In the genomic region with DNA sequence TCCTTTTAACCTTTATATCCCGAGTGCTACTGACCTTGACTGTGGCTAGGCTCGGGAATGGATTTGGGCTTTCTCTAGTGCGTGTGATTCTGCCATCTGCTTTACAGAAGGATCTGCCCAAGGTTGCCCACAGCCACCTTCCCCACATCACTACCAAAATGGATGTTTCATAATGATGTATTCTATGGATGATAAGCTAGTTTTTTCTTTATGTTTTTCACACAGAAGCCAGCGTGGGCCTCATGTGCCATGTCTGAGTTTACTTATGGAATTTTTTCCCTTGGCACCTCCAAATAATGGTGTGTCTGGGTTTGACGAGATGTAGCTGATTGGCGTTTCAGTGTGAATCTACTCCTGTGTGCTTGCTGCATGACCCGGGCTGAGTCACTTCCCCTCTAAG, we compare ENCODE assay signal across 30 mouse cellular contexts. TPM values are rescaled to one million over a fixed set of nuclear protein-coding genes. Genes with fewer than 3 reads are reported as not detected.
DNase-seq lines count a peak whose midpoint lies in the region; ATAC-seq lines count a peak whose summit lies in the region.
"Had no signal": no experiment of that assay in that cellular context is flagged by ENCODE, and none has a peak within 500 bp of the region (broad histone marks: within the 10 kb centered on the region; RNA-seq: fewer than 3 reads in every experiment).

No protein-coding gene starts in this region.

- H3K4me3 ChIP-seq in neural tube, embryonic 12.5 days: no peak overlapping the region
- H3K4me3 ChIP-seq: erythroblast, embryonic 14.5 days; gastrocnemius, adult 2 months; heart, embryonic 10.5 days; heart, embryonic 15.5 days; hindbrain, embryonic 13.5 days; limb, embryonic 12.5 days; liver, embryonic 15.5 days; myocyte; stomach, embryonic 15.5 days had no signal

- peaks cover 57% of the 10 kb centered on the region for H3K27me3 ChIP-seq in neural tube, embryonic 12.5 days (replicated peaks)

- peaks cover 27% of the 10 kb centered on the region for H3K4me1 ChIP-seq in neural tube, embryonic 12.5 days
- H3K4me1 ChIP-seq: heart, embryonic 10.5 days; limb, embryonic 12.5 days; liver, embryonic 15.5 days; stomach, embryonic 15.5 days had no signal

- WGBS in neural tube, embryonic 12.5 days: 47% methylated on average over 7 of the region's 7 CpGs

- H3K9ac ChIP-seq in neural tube, embryonic 12.5 days: no peak overlapping the region
- H3K9ac ChIP-seq: heart, embryonic 15.5 days; hindbrain, embryonic 13.5 days; limb, embryonic 12.5 days; liver, embryonic 15.5 days; lung, embryonic 14.5 days; stomach, embryonic 15.5 days had no signal

- ATAC-seq in frontal cortex, adult (ENCODE audit: low TSS enrichment): peak; percentile 53
- ATAC-seq in neural tube, embryonic 12.5 days (ENCODE audit: low FRiP score, low read depth): no peak
- ATAC-seq: inflammation-experienced regulatory T-cells, adult 6 months had no signal

- peak overlapping the region; percentile 16; the same call in 1 of the 2 replicates for H3K4me2 ChIP-seq in neural tube, embryonic 12.5 days (replicated peaks)
- H3K4me2 ChIP-seq: heart, embryonic 15.5 days; limb, embryonic 12.5 days; liver, embryonic 15.5 days; lung, embryonic 14.5 days; stomach, embryonic 15.5 days had no signal

- no peak for DNase-seq in frontal cortex, postnatal 14 days (ENCODE audit: low spot score in 2 of 2)
- no peak for DNase-seq in neural tube, embryonic 10.5 days (ENCODE audit: extremely low spot score, low spot score)
- peak; percentile 50 for DNase-seq in brain, adult 2 months (ENCODE audit: low read depth, low spot score)
- DNase-seq in gastrocnemius, postnatal 25 days: no peak
- DNase-seq: adrenal gland, postnatal 14 days; cerebellum, adult 18-20 months; cerebellum, postnatal 10 days; gastrocnemius, adult 2 months; kidney, adult 11 months; kidney, postnatal 14 days; layer of hippocampus, adult 9-11 months; lung, embryonic 14.5 days; lung, postnatal 14 days; midbrain, embryonic 14.5 days; right cerebral cortex, postnatal 25 days had no signal

- H3K9me3 ChIP-seq in neural tube, embryonic 12.5 days: no peaks in the 10 kb centered on the region
- H3K9me3 ChIP-seq: heart, embryonic 10.5 days; heart, embryonic 15.5 days; hindbrain, embryonic 13.5 days; limb, embryonic 12.5 days; liver, embryonic 15.5 days; stomach, embryonic 15.5 days had no signal

- H3K27ac ChIP-seq in neural tube, embryonic 12.5 days: no peak overlapping the region
- H3K27ac ChIP-seq: gastrocnemius, adult 2 months; heart, embryonic 10.5 days; heart, embryonic 15.5 days; hindbrain, embryonic 13.5 days; limb, embryonic 12.5 days; liver, embryonic 15.5 days; stomach, embryonic 15.5 days had no signal

- H3K36me3 ChIP-seq in neural tube, embryonic 12.5 days: no peaks in the 10 kb centered on the region
- H3K36me3 ChIP-seq: heart, embryonic 10.5 days; heart, embryonic 15.5 days; hindbrain, embryonic 13.5 days; limb, embryonic 12.5 days; liver, embryonic 15.5 days; stomach, embryonic 15.5 days had no signal

RNA-seq across cellular contexts. Expression of a gene that starts 7.0 kb away (rescaled TPM):
- 3.3 and 3.5 TPM in 2 replicates for polyA plus RNA-seq in neural tube, embryonic 12.5 days (2016; fragmentation: Nextera tagmentation; extraction: Ambion mirVana)
- total RNA-seq in gastrocnemius, postnatal 25 days (2021): under 1 TPM; 0.08 to 0.13 TPM
- total RNA-seq: CH12.LX; common myeloid progenitor, adult 5-6 weeks; granulocyte monocyte progenitor cell, adult 5-6 weeks; liver, adult 2 months had no signal
- polyA plus RNA-seq: erythroblast, embryonic 14.5 days; inflammation-experienced regulatory T-cells, adult 6 months; limb, embryonic 12.5 days; liver, embryonic 15.5 days; lung, embryonic 14.5 days; myocyte had no signal
